ENCODE assay signal across 8 mouse cellular contexts in the genomic region with DNA sequence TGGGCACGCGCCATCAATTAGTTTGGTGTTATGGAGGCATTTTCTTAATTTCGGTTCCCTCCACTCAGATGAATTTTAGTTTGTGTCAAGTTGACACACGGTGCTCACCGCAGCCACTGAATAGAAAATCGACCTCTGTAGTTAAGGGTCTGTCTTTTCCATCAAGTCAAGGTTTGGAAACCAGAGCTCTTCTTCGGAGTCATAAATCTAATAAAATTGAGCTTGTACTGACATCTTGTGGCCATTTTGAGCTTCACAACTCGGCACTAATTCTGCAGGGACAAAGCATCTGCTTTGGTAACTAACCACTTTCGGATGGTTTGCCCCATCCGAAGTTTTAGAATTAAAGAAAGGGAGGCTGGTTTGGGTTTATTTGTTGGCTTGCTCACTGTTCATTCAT.
DNase-seq lines count a peak whose midpoint lies in the region; ATAC-seq and TF ChIP-seq lines count a peak whose summit lies in the region.

No protein-coding gene starts in this region.

- no peak for TF ChIP-seq POLR2A in cortical plate, adult 2 months (IDR thresholded peaks at IDR 0.05; ENCODE audit: extremely low read depth, insufficient read depth, low read length)
- no peak for TF ChIP-seq POLR2A in thymus, adult 2 months (IDR thresholded peaks at IDR 0.05; ENCODE audit: control insufficient read depth, extremely low read depth, insufficient read depth, low read length, poor library complexity)

- no peak overlapping the region for H3K4me3 ChIP-seq in intestine, postnatal 0 days (ENCODE audit: low read depth, low read length)
- no peak overlapping the region for H3K4me3 ChIP-seq in intestine, embryonic 16.5 days (ENCODE audit: low read length)
- H3K4me3 ChIP-seq in ES-E14 (ENCODE audit: insufficient read depth in 1 of 2, low read depth in 1 of 2, low read length in 2 of 2, poor library complexity in 1 of 2, severe bottlenecking in 1 of 2) = no peak overlapping the region
- H3K4me3 ChIP-seq in cortical plate, adult 2 months (ENCODE audit: insufficient read depth, low read length) = no peak overlapping the region
- H3K4me3 ChIP-seq in neural tube, embryonic 14.5 days (ENCODE audit: low read depth, low read length) = no peak overlapping the region
- H3K4me3 ChIP-seq in thymus, adult 2 months (ENCODE audit: control insufficient read depth, insufficient read depth, low read length) = no peak overlapping the region

- in situ Hi-C loops in ES-E14 (cut with MboI; ENCODE audit: low sequenced_read_pairs in 2 of 2, unreplicated experiment in 2 of 2) = no loop called here

- no peak overlapping the region for H3K4me2 ChIP-seq in intestine, postnatal 0 days (replicated peaks; ENCODE audit: low read depth)
- H3K4me2 ChIP-seq in intestine, embryonic 16.5 days (ENCODE audit: low read depth, low read length) = no peak overlapping the region
- H3K4me2 ChIP-seq in neural tube, embryonic 14.5 days (ENCODE audit: low read depth, low read length) = no peak overlapping the region

- H3K36me3 ChIP-seq in intestine, postnatal 0 days (ENCODE audit: control insufficient read depth, insufficient read depth) = no peaks in the 10 kb centered on the region
- no peaks in the 10 kb centered on the region for H3K36me3 ChIP-seq in intestine, embryonic 16.5 days (ENCODE audit: control insufficient read depth, insufficient read depth, low read length)
- H3K36me3 ChIP-seq in ES-E14 (ENCODE audit: control insufficient read depth, insufficient read depth, low read length, poor library complexity, severe bottlenecking) = no peaks in the 10 kb centered on the region
- H3K36me3 ChIP-seq in neural tube, embryonic 14.5 days (ENCODE audit: control insufficient read depth, insufficient read depth, low read length) = no peaks in the 10 kb centered on the region
- H3K36me3 ChIP-seq in thymus, adult 2 months (ENCODE audit: control insufficient read depth, insufficient read depth, low read length) = no peaks in the 10 kb centered on the region

- peak; percentile 36 for DNase-seq in ES-E14 (ENCODE audit: low read depth, low spot score)
- DNase-seq in hindlimb bud, embryonic 11.5 days (ENCODE audit: extremely low spot score, low read depth, low spot score) = peak; percentile 39
- no peak for DNase-seq in thymus, adult 2 months
- DNase-seq in T-cell, adult 2 months (ENCODE audit: low spot score) = no peak

- H3K9me3 ChIP-seq in intestine, postnatal 0 days (ENCODE audit: control insufficient read depth) = no peaks in the 10 kb centered on the region
- H3K9me3 ChIP-seq in intestine, embryonic 16.5 days (ENCODE audit: control insufficient read depth, low read length) = no peaks in the 10 kb centered on the region
- no peaks in the 10 kb centered on the region for H3K9me3 ChIP-seq in ES-E14 (ENCODE audit: control insufficient read depth, insufficient read depth, low read depth, low read length)
- no peaks in the 10 kb centered on the region for H3K9me3 ChIP-seq in neural tube, embryonic 14.5 days (ENCODE audit: control insufficient read depth, low read length)

- no peak overlapping the region for H3K9ac ChIP-seq in intestine, postnatal 0 days (ENCODE audit: low read depth, low read length)
- no peak overlapping the region for H3K9ac ChIP-seq in intestine, embryonic 16.5 days (ENCODE audit: low read depth, low read length)
- H3K9ac ChIP-seq in ES-E14 (ENCODE audit: insufficient read depth, low read depth, low read length, poor library complexity, severe bottlenecking) = no peak overlapping the region
- H3K9ac ChIP-seq in neural tube, embryonic 14.5 days (replicated peaks; ENCODE audit: low read depth, low read length) = no peak overlapping the region

- peak; percentile 70 for TF ChIP-seq CTCF in intestine, postnatal 0 days (IDR thresholded peaks at IDR 0.05; ENCODE audit: low read depth)
- peak; percentile 54 for TF ChIP-seq CTCF in cortical plate, adult 2 months (IDR thresholded peaks at IDR 0.05; ENCODE audit: extremely low read depth, insufficient read depth, low read length)
- no peak for TF ChIP-seq CTCF in thymus, adult 2 months (IDR thresholded peaks at IDR 0.05; ENCODE audit: borderline replicate concordance, control insufficient read depth, extremely low read depth, insufficient read depth, low read length, poor library complexity)

- WGBS in intestine, postnatal 0 days = 39% methylated on average over 10 of the region's 10 CpGs
- WGBS in intestine, embryonic 16.5 days = 40% methylated on average over 10 of the region's 10 CpGs
- 47% methylated on average over 10 of the region's 10 CpGs for WGBS in neural tube, embryonic 14.5 days
- WGBS in thymus, adult 2 months = 56% methylated on average over 10 of the region's 10 CpGs

- H3K27ac ChIP-seq in intestine, postnatal 0 days (ENCODE audit: low read depth, low read length) = no peak overlapping the region
- no peak overlapping the region for H3K27ac ChIP-seq in intestine, embryonic 16.5 days (ENCODE audit: low read length)
- no peak overlapping the region for H3K27ac ChIP-seq in ES-E14 (ENCODE audit: insufficient read depth, low read depth, low read length, poor library complexity, severe bottlenecking)
- H3K27ac ChIP-seq in cortical plate, adult 2 months (ENCODE audit: insufficient read depth, low read length) = no peak overlapping the region
- H3K27ac ChIP-seq in neural tube, embryonic 14.5 days (ENCODE audit: low read depth, low read length) = no peak overlapping the region
- H3K27ac ChIP-seq in thymus, adult 2 months (ENCODE audit: control insufficient read depth, insufficient read depth, low read length) = no peak overlapping the region

- no peaks in the 10 kb centered on the region for H3K4me1 ChIP-seq in intestine, postnatal 0 days (replicated peaks; ENCODE audit: control insufficient read depth, insufficient read depth, low read length)
- H3K4me1 ChIP-seq in intestine, embryonic 16.5 days (ENCODE audit: control insufficient read depth, insufficient read depth, low read length) = no peaks in the 10 kb centered on the region
- H3K4me1 ChIP-seq in ES-E14 (ENCODE audit: control insufficient read depth in 2 of 2, insufficient read depth in 2 of 2, low read length in 2 of 2, poor library complexity in 1 of 2) = no peaks in the 10 kb centered on the region
- H3K4me1 ChIP-seq in cortical plate, adult 2 months (ENCODE audit: control insufficient read depth, insufficient read depth, low read length) = no peaks in the 10 kb centered on the region
- H3K4me1 ChIP-seq in neural tube, embryonic 14.5 days (ENCODE audit: control insufficient read depth, insufficient read depth, low read length) = no peaks in the 10 kb centered on the region
- no peaks in the 10 kb centered on the region for H3K4me1 ChIP-seq in thymus, adult 2 months (replicated peaks; ENCODE audit: control insufficient read depth, insufficient read depth, low read length)

- ATAC-seq in intestine, postnatal 0 days = no peak
- no peak for ATAC-seq in intestine, embryonic 16.5 days
- peak; percentile 78 for ATAC-seq in neural tube, embryonic 14.5 days (ENCODE audit: low read depth)

- no peaks in the 10 kb centered on the region for H3K27me3 ChIP-seq in intestine, postnatal 0 days (replicated peaks; ENCODE audit: control insufficient read depth, insufficient read depth, low read length)
- H3K27me3 ChIP-seq in intestine, embryonic 16.5 days (replicated peaks; ENCODE audit: control insufficient read depth, insufficient read depth, low read length) = no peaks in the 10 kb centered on the region
- H3K27me3 ChIP-seq in neural tube, embryonic 14.5 days (ENCODE audit: control insufficient read depth, insufficient read depth, low read length) = no peaks in the 10 kb centered on the region
- H3K27me3 ChIP-seq in thymus, adult 2 months (ENCODE audit: control insufficient read depth, insufficient read depth, low read length) = no peaks in the 10 kb centered on the region

TF ChIP-seq in ES-E14, 5 proteins besides CTCF, POLR2A, EP300 and RAD21:
- TF ChIP-seq ZC3H11A (IDR thresholded peaks at IDR 0.05; ENCODE audit: borderline replicate concordance, low read depth, low read length) (peak; percentile 65), ZNF384 (IDR thresholded peaks at IDR 0.05; ENCODE audit: low read depth, low read length) (no peak), CHD2 (IDR thresholded peaks at IDR 0.05; ENCODE audit: low read depth, low read length) (no peak)

Comparison
In these comparisons a context has a peak if more than half of its experiments do, and no peak if none do; other contexts are left out.
1. DNase-seq: peak in ES-E14 (single experiment) and hindlimb bud, embryonic 11.5 days (single experiment); none in thymus, adult 2 months (single experiment) and T-cell, adult 2 months (single experiment).